Mouse (Mus musculus): ENCODE data around the gene Znhit1.

Znhit1 gene

DNA sequence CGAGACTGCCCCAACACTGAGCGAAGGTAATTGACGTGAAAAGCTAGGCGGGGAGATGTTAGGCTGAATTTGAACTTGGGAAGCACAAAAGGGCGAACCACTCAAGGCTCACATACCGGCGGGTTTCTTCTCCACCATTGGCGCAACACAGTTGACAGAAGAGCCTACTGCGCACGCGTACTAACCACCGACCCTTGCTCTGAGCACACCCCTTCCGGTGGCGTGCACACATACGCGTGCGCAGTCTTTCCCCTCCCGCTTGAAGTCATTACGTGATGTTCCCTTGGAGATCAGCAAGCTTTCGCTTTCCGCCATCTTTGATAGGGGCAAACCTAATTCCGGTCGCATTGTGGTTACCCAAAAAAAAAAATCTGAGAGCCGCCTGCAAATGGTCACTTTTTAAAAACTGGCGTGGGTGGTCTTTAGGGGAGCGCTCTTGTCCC, 1.1 kb downstream of the Znhit1 start, which contains the start of gene Plod3:
TSS of gene Plod3 (plus strand) at position 325 of the 443 bp plus-strand sequence.
- peak; percentile 96 for DNase-seq (ENCODE audit: low spot score)

GRCm38 (mm10) chr5:136984828-136985227, 3.0 kb downstream of the Znhit1 start:
- DNase-seq (ENCODE audit: low spot score) = no peak

- DNase-seq (ENCODE audit: low spot score) = peak; percentile 84
Observed at GRCm38 (mm10) chr5:136982338-136982930, 5.4 kb downstream of the Znhit1 start.

DNA sequence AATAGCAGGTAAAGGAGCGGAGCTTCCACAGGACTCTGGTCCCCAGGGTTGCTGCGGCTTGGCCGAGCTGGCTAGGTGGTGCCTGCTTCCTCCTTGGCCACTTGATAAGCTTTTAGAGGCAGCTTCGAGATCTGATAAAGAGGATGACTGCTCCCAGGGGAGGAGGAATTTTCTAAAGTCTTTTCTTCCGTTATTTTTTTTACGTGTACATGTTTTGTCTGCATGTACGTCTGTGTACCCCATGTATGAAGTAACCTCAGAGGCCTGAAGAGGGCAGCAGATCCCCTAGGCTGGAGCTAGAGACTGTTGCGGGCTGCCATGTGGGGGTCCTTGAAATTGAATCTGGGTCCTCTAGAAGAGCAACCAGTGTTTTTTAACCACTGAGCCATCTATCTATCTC, 6.8 kb downstream of the Znhit1 start:
- no peak for DNase-seq (ENCODE audit: low spot score)

DNA sequence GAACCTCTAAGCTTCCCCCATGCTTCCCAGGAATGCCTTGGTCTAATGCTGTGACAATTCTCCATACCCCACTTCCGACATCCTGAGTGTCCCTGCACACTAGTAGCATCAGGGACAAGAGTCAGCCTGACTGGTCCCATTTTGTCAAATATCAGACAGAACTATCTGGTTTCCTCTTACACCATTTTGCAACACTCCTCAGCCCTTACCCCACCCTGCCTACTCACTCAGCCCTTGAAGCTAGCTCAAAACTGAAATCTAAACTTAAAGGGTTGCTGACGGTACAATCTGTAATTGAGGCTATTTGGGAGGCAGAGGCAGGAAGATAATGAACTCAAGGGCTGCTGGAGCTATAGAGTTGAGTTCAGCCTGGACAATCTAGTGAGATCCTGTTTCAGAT, 8.1 kb downstream of the Znhit1 start:
- DNase-seq (ENCODE audit: low spot score) = no peak

DNA sequence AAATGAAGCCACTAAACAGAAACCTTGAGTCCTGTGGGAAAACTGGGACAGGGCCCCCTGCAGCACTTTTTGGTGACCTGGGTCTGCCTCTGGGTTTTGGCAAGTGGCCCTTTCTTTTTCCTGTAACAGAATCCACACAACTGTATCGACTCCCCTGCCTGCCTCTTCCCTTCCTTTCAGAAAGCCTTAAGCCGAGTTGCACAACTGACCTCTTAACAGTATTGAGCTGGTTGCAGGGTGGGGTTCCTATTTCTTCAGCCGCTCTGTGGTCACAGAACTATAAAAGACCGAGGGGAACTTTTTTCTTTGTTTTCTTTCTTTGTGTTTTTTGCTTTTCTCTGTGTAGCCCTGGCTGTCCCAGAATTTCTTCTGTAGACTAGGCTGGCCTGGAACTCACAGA, 10.1 kb downstream of the Znhit1 start:
- DNase-seq (ENCODE audit: low spot score) = no peak

DNA sequence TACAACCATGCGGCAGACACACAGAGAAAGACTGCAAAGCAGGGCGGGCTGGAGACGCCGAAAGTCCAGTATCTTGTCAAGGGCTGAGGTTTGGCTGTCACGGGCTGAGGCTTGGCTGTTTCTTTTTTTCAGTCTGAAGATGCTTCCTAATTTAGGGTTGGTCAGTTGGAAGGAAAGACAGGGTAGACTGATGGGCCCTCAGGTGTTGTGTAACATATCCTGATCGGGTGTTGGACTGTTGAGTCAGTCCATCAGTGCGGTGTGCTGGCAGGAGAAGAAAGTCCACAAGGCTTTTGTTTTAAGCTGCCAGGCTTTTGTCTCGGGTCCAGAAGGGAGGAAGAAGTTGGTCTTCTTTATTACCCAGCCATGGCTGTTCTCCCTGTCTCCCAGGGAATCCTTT, 14.2 kb downstream of the Znhit1 start:
- DNase-seq (ENCODE audit: low spot score) = no peak

GRCm38 (mm10) chr5:136970703-136971102, 17.1 kb downstream of the Znhit1 start:
- DNase-seq (ENCODE audit: low spot score) = peak; percentile 77

DNA sequence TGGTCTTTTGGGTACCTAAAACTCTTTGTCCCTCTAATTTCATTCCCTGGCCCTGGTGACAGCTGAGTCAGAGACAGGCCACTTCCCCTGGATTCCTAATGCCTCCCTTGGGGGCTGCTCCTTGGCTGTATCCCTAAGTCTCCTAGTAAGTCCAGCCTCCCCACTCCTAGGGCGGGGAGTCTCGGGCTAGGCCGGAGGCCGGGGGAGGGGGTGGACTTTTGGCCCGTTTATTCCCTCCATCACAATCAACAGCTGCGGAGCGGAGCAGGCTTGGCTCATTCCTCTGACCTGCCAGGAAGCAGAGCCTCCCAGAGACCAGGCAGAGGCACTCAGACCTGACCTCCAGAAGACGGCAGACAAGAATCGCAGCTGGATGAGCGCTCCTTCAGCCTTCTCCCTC, 20.2 kb downstream of the Znhit1 start:
- DNase-seq (ENCODE audit: low spot score) = peak; percentile 63

- DNase-seq (ENCODE audit: low spot score) = no peak
Observed at GRCm38 (mm10) chr5:136966861-136967455, 20.9 kb downstream of the Znhit1 start.

- no peak for DNase-seq (ENCODE audit: low spot score)
Observed at GRCm38 (mm10) chr5:136966331-136966730, 21.5 kb downstream of the Znhit1 start, which contains the start of gene Cldn15. Cldn15 (plus strand) TSS chr5:136966616.

DNA sequence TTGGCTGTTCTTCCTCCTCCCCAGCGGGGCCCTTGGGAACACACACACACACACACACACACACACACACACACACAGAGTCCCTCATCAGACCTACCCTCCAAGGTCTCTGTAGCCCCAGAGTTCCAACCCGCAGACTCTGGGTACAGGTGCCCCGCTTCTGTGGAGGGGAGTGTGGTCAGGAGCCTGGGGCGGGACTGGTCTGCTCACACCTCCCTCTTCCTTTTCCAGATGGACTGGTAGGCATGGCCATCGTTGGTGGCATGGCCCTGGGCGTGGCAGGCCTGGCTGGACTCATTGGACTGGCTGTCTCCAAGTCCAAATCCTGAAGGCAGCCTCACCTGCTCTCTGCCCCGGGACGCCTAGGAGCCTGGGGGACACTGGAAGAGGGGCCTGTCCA, 22.1 kb downstream of the Znhit1 start:
- no peak for DNase-seq (ENCODE audit: low spot score)

GRCm38 (mm10) chr5:136965210-136965609, 22.6 kb downstream of the Znhit1 start:
- DNase-seq (ENCODE audit: low spot score) = no peak

DNA sequence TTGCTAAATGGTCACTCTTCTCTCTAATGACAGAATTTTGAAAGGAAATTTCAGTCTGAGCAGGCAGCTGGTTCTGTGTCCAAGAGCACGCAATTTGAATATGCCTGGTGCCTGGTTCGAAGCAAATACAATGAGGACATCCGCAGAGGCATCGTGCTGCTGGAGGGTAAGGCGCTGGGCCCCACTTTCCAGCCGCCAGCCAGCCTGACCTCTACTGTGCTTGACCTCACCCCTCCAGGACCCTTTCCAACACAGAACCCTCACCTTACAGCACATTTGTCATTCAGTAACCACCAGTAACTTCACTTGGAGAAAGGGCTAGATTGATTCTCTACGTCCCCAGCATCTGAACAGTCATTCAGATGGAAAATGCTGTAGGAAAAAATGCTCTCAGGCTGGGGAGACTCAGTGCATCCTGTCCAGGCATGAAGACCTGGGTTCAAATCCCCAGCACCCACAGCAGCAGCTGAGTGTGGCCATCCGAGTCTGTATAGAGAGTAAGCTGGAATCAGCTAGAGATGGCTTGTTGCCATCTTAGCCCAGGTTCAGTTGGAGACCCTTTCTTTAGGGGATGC, 24.8 kb downstream of the Znhit1 start:
- DNase-seq (ENCODE audit: low spot score) = no peak

DNA sequence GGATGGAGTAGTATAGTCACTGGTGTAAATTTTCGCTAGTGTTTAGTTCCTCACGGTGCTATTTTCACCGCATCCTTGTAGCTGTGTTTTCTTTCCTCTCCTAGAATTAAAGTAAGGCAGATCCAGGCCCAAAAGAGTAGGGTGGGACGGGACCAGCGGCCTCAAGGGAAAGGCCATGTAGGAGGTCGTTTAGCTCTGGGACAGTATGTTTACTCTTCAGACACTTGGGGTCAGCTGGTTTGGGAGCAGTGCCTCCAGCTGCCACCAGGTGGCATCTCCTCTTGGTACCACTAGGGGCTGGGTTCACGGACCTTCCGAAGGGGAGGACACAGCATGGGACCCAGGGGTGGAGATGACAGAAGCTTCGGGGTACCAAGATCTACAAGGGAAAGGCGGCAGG, 25.3 kb downstream of the Znhit1 start:
- DNase-seq (ENCODE audit: low spot score) = peak; percentile 90

DNA sequence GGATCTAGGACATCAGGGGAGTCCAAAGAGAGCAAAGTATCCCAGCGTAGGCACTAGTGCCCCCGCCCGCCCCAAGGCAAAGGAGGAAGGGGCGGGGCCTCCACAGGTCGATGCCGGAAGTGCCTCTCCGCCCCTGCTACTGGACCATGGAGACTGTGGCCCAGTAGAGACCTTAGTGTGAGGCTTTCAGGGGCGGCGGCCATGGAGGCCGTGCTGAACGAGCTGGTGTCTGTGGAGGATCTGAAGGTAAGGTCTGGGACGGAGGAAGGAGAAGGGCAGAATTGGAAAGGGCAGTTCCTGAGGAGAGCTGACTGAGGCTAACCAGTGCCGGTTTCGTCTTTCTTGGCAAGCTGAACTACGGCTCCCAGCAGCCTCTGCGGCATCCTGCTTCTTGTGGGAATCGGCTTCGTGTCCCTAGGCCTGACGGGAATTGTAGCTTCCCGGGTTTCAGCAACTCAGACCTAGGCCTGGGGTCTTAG, 25.8 kb downstream of the Znhit1 start:
- peak; percentile 92 for DNase-seq (ENCODE audit: low spot score)

GRCm38 (mm10) chr5:136961334-136961982, 26.4 kb downstream of the Znhit1 start:
- DNase-seq (ENCODE audit: low spot score) = no peak

DNA sequence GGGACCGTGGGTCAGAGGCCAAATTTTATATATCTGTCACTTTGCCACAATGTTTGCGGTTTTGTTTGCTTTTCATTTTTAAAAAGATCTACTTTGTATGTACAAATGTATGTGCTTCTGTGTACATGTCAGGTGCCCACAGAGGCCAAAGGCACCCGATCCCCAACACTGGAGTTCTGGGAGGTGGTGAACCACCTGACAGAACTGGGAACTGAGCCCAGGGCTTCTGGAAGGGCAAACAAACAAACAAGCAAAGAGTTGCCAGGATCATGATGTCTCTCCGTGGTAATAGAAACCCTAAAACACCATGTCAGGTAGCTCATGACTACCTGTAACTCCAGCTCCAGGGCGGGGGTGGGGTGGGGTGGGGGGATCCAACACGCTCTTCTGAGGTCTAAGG, 27.8 kb downstream of the Znhit1 start:
- DNase-seq (ENCODE audit: low spot score) = no peak

- no peak for DNase-seq (ENCODE audit: low spot score)
Observed at GRCm38 (mm10) chr5:136958991-136959605, 28.7 kb downstream of the Znhit1 start.

DNA sequence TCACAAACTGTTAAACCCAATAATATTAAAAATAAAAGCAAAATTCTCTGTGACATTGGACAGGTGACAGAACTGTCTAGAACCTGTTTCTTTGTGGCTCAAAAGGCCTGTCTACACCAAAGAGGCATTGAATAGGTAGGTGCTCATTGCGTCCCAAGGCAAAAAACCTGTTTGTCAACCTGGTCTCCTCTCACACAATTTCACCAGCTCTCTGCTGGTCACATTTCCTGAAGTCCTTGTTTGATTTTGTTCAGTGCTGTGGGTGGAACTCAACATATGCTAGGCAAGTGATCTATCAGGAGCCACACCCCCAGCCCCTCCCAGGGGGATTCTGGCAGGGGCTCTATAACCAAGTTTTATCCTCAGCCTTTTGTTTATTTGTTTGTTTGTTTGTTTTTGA, 30.6 kb downstream of the Znhit1 start:
- DNase-seq (ENCODE audit: low spot score) = no peak

DNA sequence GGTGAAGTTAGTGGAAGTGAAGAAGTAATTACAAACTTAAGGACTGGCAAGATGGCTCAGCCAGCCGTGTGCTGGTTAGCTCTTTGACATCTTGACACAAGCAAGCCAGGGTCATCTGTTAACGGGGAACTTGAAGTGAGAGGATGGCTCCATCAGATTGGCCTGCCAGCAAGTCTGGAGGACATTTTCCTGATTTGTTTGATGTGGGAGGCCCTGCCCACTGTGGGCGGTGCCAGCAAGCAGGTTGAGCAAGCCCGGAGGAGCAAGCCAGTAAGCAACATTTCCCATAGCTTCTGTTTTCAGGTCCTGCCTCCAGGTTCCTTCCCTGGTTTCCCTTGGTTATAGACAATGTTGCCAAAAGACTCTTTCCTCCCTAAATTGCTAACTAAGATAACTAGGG, 32.2 kb downstream of the Znhit1 start:
- DNase-seq (ENCODE audit: low spot score) = no peak

DNA sequence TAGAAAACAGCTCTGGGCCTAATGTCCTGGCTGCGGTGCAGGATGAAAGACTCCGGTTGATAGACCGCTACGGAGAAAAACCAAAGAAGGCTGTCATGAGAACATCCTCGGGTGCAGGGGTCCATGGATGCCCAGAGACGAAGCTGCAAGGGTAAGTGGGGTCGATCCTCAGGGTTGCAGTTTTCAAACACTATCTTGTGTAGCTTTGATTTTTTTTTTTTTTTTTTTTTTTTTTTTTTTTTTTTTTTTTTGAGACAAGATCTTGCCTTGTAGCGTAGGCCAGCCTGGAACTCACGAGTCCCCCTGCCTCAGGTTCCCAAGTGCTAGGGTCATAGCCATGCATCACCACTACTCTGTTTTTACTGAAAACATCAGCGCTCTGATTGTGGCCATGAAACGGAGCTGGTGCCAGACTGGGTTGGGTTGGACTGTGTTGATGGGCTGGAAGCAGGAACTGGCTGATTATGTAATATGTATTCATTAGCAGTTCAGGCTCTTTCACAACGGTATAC, 34.3 kb downstream of the Znhit1 start:
- no peak for DNase-seq (ENCODE audit: low spot score)

Data from testis, postnatal 10 days (tissue).